ENCODE assay signal across 8 mouse cellular contexts in the genomic region with DNA sequence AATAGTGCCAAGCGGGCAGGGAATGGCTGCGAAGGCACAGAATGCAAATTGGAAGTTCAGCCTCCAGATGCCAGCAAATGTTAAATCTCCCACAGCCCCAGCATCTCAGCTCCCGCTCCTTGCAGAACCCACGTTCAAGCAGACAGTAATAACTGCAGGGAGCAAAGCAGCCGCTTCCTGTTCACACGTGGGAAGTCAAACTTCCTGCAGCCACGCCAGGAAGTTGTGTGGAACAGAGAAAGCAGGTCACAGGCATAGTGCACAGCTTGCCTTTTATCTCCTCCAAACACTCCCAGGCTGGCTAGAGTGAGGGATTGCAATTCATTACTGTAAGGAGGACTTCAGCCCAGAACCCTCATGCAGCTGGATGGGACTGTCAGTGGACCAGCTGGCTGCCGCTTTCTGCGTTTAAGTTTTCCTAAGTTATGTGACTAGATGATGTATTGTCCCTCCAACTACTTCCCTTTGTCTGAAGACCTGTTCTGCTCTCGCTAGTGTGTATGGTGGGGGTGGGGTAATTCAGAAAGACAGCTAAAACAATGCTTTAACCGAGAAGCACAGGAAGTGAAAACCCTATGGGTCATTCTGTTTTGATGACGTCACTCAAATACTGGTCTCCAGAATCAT.
DNase-seq lines count a peak whose midpoint lies in the region; ATAC-seq and TF ChIP-seq lines count a peak whose summit lies in the region.

No protein-coding gene starts in this region.

- H3K27ac ChIP-seq in hindbrain, embryonic 16.5 days (ENCODE audit: low read depth, low read length): peak overlapping the region; percentile 20; the same call in 1 of the 2 replicates
- no peak overlapping the region for H3K27ac ChIP-seq in small intestine, adult 2 months (ENCODE audit: insufficient read depth, low read depth, low read length)

- H3K4me2 ChIP-seq in hindbrain, embryonic 16.5 days (ENCODE audit: low read length): peak overlapping the region; percentile 48

- H3K27me3 ChIP-seq in hindbrain, embryonic 16.5 days (replicated peaks; ENCODE audit: control insufficient read depth, insufficient read depth, low read length): no peaks in the 10 kb centered on the region
- H3K27me3 ChIP-seq in small intestine, adult 2 months (ENCODE audit: control insufficient read depth, insufficient read depth, low read length): no peaks in the 10 kb centered on the region

- no peak overlapping the region; the same call in 1 of the 2 replicates for H3K9ac ChIP-seq in hindbrain, embryonic 16.5 days (ENCODE audit: low read depth, low read length)

- peak; percentile 22 for DNase-seq in CD4-positive helper T cell, adult 2 months (ENCODE audit: low read depth, low spot score)
- DNase-seq in ZHBTc4 (ENCODE audit: low read depth, low spot score): peak; percentile 50
- DNase-seq in frontal cortex, postnatal 14 days (ENCODE audit: low spot score in 2 of 2): peak; percentile 50 to 51
- peak; percentile 10 to 38 for DNase-seq in layer of hippocampus, postnatal 36 days
- DNase-seq in lung, postnatal 4 days: peak; percentile 33 to 49
- DNase-seq in urinary bladder, adult 2 months (ENCODE audit: low spot score): no peak

- peaks cover 10% of the 10 kb centered on the region for H3K4me1 ChIP-seq in hindbrain, embryonic 16.5 days (ENCODE audit: control insufficient read depth, insufficient read depth, low read depth, low read length)
- no peaks in the 10 kb centered on the region for H3K4me1 ChIP-seq in small intestine, adult 2 months (ENCODE audit: control insufficient read depth, insufficient read depth, insufficient read length, low read length)

- H3K4me3 ChIP-seq in hindbrain, embryonic 16.5 days (ENCODE audit: low read length): peak overlapping the region; percentile 4
- peak overlapping the region; percentile 5; the same call in 1 of the 2 replicates for H3K4me3 ChIP-seq in small intestine, adult 2 months (ENCODE audit: low read depth, low read length)

- no peaks in the 10 kb centered on the region for H3K36me3 ChIP-seq in hindbrain, embryonic 16.5 days (ENCODE audit: control insufficient read depth, insufficient read depth, low read length)
- H3K36me3 ChIP-seq in small intestine, adult 2 months (ENCODE audit: control insufficient read depth, insufficient read depth, low read length): no peaks in the 10 kb centered on the region

- TF ChIP-seq POLR2A in small intestine, adult 2 months (IDR thresholded peaks at IDR 0.05; ENCODE audit: low read depth, low read length): no peak

- ATAC-seq in hindbrain, embryonic 16.5 days: peak; percentile 80

- whole genome bisulfite sequencing in hindbrain, embryonic 16.5 days: 15% methylated on average over 12 of the region's 12 CpGs
- WGBS in small intestine, adult 2 months: 30% methylated on average over 12 of the region's 12 CpGs

- H3K9me3 ChIP-seq in hindbrain, embryonic 16.5 days (ENCODE audit: control insufficient read depth, low read length): no peaks in the 10 kb centered on the region

- TF ChIP-seq CTCF in small intestine, adult 2 months (IDR thresholded peaks at IDR 0.05; ENCODE audit: extremely low read depth, insufficient read length, insufficient replicate concordance, low read depth, low read length): no peak
